8 mouse cellular contexts compared by ENCODE assay signal in genomic region chr7:127209851-127210250, GRCm38 (mm10). TPM values are rescaled to one million over a fixed set of nuclear protein-coding genes. Genes with fewer than 3 reads are reported as not detected.
DNase-seq lines count a peak whose midpoint lies in the region; ATAC-seq and TF ChIP-seq lines count a peak whose summit lies in the region.

No protein-coding gene starts in this region.

- WGBS in heart, embryonic 14.5 days = 87% methylated on average over 5 of the region's 5 CpGs
- 75% methylated on average over 5 of the region's 5 CpGs for WGBS in bone marrow, adult 2 months
- 78% methylated on average over 5 of the region's 5 CpGs for WGBS in hindbrain, embryonic 12.5 days
- WGBS in midbrain, embryonic 11.5 days = 81% methylated on average over 5 of the region's 5 CpGs

- no peak for DNase-seq in heart, adult 9 months (ENCODE audit: low spot score in 2 of 2)
- DNase-seq in midbrain, embryonic 11.5 days (ENCODE audit: low spot score, missing footprints) = no peak
- no peak for DNase-seq in adrenal gland, adult (ENCODE audit: inconsistent age in 2 of 2, low spot score in 1 of 2)
- DNase-seq in kidney, postnatal 4 days = no peak
- no peak for DNase-seq in left cerebral cortex, postnatal 10 days (ENCODE audit: extremely low spot score in 1 of 2, low spot score in 2 of 2)

- peak overlapping the region in 1 of 2 experiments; percentile 82; a peak in 2 of 4 replicates for H3K27ac ChIP-seq in heart, embryonic 14.5 days (replicated peaks in 1 of 2; ENCODE audit: control insufficient read depth in 1 of 2, insufficient read depth in 1 of 2, low read depth in 2 of 2, low read length in 2 of 2)
- H3K27ac ChIP-seq in bone marrow, adult 2 months (ENCODE audit: control insufficient read depth, insufficient read depth, low read depth, low read length, poor library complexity) = peak overlapping the region; percentile 60
- no peak overlapping the region for H3K27ac ChIP-seq in hindbrain, embryonic 12.5 days
- no peak overlapping the region for H3K27ac ChIP-seq in midbrain, embryonic 11.5 days (ENCODE audit: low read depth, low read length)

- H3K27me3 ChIP-seq in heart, embryonic 14.5 days (ENCODE audit: control insufficient read depth, insufficient read depth, low read length) = no peaks in the 10 kb centered on the region
- peaks cover 16% of the 10 kb centered on the region for H3K27me3 ChIP-seq in hindbrain, embryonic 12.5 days
- H3K27me3 ChIP-seq in midbrain, embryonic 11.5 days (ENCODE audit: control insufficient read depth, insufficient read depth, low read length) = peaks cover 11% of the 10 kb centered on the region; the same call in 1 of the 2 replicates

- no peak overlapping the region for H3K4me3 ChIP-seq in heart, embryonic 14.5 days (ENCODE audit: control insufficient read depth in 1 of 2, insufficient read depth in 1 of 2, low read depth in 1 of 2, low read length in 2 of 2)
- no peak overlapping the region for H3K4me3 ChIP-seq in bone marrow, adult 2 months (replicated peaks; ENCODE audit: control insufficient read depth, low read depth, low read length)
- no peak overlapping the region for H3K4me3 ChIP-seq in hindbrain, embryonic 12.5 days
- no peak overlapping the region for H3K4me3 ChIP-seq in midbrain, embryonic 11.5 days (ENCODE audit: low read depth, low read length)

- no peaks in the 10 kb centered on the region for H3K9me3 ChIP-seq in heart, embryonic 14.5 days (ENCODE audit: control insufficient read depth, low read length)
- H3K9me3 ChIP-seq in hindbrain, embryonic 12.5 days (replicated peaks) = no peaks in the 10 kb centered on the region
- no peaks in the 10 kb centered on the region for H3K9me3 ChIP-seq in midbrain, embryonic 11.5 days (ENCODE audit: control insufficient read depth, low read length)

- H3K9ac ChIP-seq in heart, embryonic 14.5 days (ENCODE audit: low read length) = peak overlapping the region; percentile 64
- no peak overlapping the region for H3K9ac ChIP-seq in hindbrain, embryonic 12.5 days
- no peak overlapping the region for H3K9ac ChIP-seq in midbrain, embryonic 11.5 days (ENCODE audit: low read length)

- no peak for ATAC-seq in heart, embryonic 14.5 days (ENCODE audit: insufficient number of reproducible peaks, insufficient read depth, low FRiP score, low read depth)
- ATAC-seq in hindbrain, embryonic 12.5 days (ENCODE audit: low FRiP score) = no peak
- ATAC-seq in midbrain, embryonic 11.5 days (ENCODE audit: low FRiP score) = no peak

- H3K4me1 ChIP-seq in heart, embryonic 14.5 days (ENCODE audit: control insufficient read depth in 2 of 2, insufficient read depth in 2 of 2, low read length in 2 of 2) = peaks cover 12 to 39% of the 10 kb centered on the region in 2 experiments
- peaks cover 2% of the 10 kb centered on the region; the same call in 1 of the 2 replicates for H3K4me1 ChIP-seq in bone marrow, adult 2 months (ENCODE audit: control insufficient read depth, insufficient read depth, low read length)
- H3K4me1 ChIP-seq in hindbrain, embryonic 12.5 days = peaks cover 32% of the 10 kb centered on the region
- H3K4me1 ChIP-seq in midbrain, embryonic 11.5 days (ENCODE audit: control insufficient read depth, insufficient read depth, low read length) = peaks cover 10% of the 10 kb centered on the region

- no peak for TF ChIP-seq POLR2A in bone marrow, adult 2 months (IDR thresholded peaks at IDR 0.05; ENCODE audit: borderline replicate concordance, control insufficient read depth, low read depth, low read length)

- TF ChIP-seq CTCF in bone marrow, adult 2 months (IDR thresholded peaks at IDR 0.05; ENCODE audit: control insufficient read depth, insufficient read depth, low read length) = no peak

- intact Hi-C loops in left cerebral cortex, postnatal 10 days (cut with DNase I) = no loop called here

- peaks cover 6% of the 10 kb centered on the region; the same call in 1 of the 2 replicates for H3K36me3 ChIP-seq in heart, embryonic 14.5 days (ENCODE audit: control insufficient read depth, insufficient read depth, low read length)
- peaks cover 6% of the 10 kb centered on the region for H3K36me3 ChIP-seq in hindbrain, embryonic 12.5 days
- no peaks in the 10 kb centered on the region for H3K36me3 ChIP-seq in midbrain, embryonic 11.5 days (ENCODE audit: control insufficient read depth, insufficient read depth, low read length)

- H3K4me2 ChIP-seq in heart, embryonic 14.5 days (ENCODE audit: low read length) = peak overlapping the region; percentile 76
- H3K4me2 ChIP-seq in hindbrain, embryonic 12.5 days (replicated peaks) = peak overlapping the region; percentile 61
- H3K4me2 ChIP-seq in midbrain, embryonic 11.5 days = peak overlapping the region; percentile 82; the same call in 1 of the 2 replicates

RNA-seq across cellular contexts. Expression of gene Mylpf, which starts 1.2 kb away (rescaled TPM):
- polyA plus RNA-seq in heart, embryonic 14.5 days (2014; fragmentation: Nextera tagmentation; extraction: Ambion mirVana) = 11.7 and 14.9 TPM in 2 replicates
- polyA plus RNA-seq in bone marrow, adult 2 months (2011; ENCODE audit: insufficient read depth, insufficient read length, low replicate concordance, missing spikeins) = 32.2 and 126 TPM in 2 replicates
- polyA plus RNA-seq in hindbrain, embryonic 12.5 days (2016; fragmentation: Nextera tagmentation; extraction: Ambion mirVana) = 19.5 and 46.1 TPM in 2 replicates
- 11.7 and 13.2 TPM in 2 replicates for polyA plus RNA-seq in midbrain, embryonic 11.5 days (2014; fragmentation: Nextera tagmentation; extraction: Ambion mirVana)
- 1 to 10 TPM in 1 of 2 experiments, not detected in 1; 1.2 TPM for total RNA-seq in left cerebral cortex, postnatal 10 days (2021)

RNA-seq across cellular contexts. Expression of gene Tbc1d10b, which starts 1.6 kb away (rescaled TPM):
- 20.2 and 21.2 TPM in 2 replicates for polyA plus RNA-seq in heart, embryonic 14.5 days (2014; fragmentation: Nextera tagmentation; extraction: Ambion mirVana)
- 53.6 and 84.9 TPM in 2 replicates for polyA plus RNA-seq in bone marrow, adult 2 months (2011; ENCODE audit: insufficient read depth, insufficient read length, low replicate concordance, missing spikeins)
- polyA plus RNA-seq in hindbrain, embryonic 12.5 days (2016; fragmentation: Nextera tagmentation; extraction: Ambion mirVana) = 46.5 and 47.2 TPM in 2 replicates
- polyA plus RNA-seq in midbrain, embryonic 11.5 days (2014; fragmentation: Nextera tagmentation; extraction: Ambion mirVana) = 16.9 and 19.3 TPM in 2 replicates
- 10 to 100 TPM; 85.6 to 88.0 TPM for total RNA-seq in left cerebral cortex, postnatal 10 days (2021)

RNA-seq across cellular contexts. Expression of gene Cd2bp2, which starts 14.0 kb away (rescaled TPM):
- 33.7 and 34.8 TPM in 2 replicates for polyA plus RNA-seq in heart, embryonic 14.5 days (2014; fragmentation: Nextera tagmentation; extraction: Ambion mirVana)
- polyA plus RNA-seq in bone marrow, adult 2 months (2011; ENCODE audit: insufficient read depth, insufficient read length, low replicate concordance, missing spikeins) = 46.6 and 64.1 TPM in 2 replicates
- 86.2 and 92.9 TPM in 2 replicates for polyA plus RNA-seq in hindbrain, embryonic 12.5 days (2016; fragmentation: Nextera tagmentation; extraction: Ambion mirVana)
- 85.3 and 88.0 TPM in 2 replicates for polyA plus RNA-seq in midbrain, embryonic 11.5 days (2014; fragmentation: Nextera tagmentation; extraction: Ambion mirVana)
- 10 to 100 TPM; 74.0 to 75.8 TPM for total RNA-seq in left cerebral cortex, postnatal 10 days (2021)

RNA-seq across cellular contexts. Expression of gene Zfp553, which starts 23.0 kb away (rescaled TPM):
- polyA plus RNA-seq in heart, embryonic 14.5 days (2014; fragmentation: Nextera tagmentation; extraction: Ambion mirVana) = 9.9 and 11.4 TPM in 2 replicates
- polyA plus RNA-seq in bone marrow, adult 2 months (2011; ENCODE audit: insufficient read depth, insufficient read length, low replicate concordance, missing spikeins) = 2.6 and 6.6 TPM in 2 replicates
- 61.3 and 67.9 TPM in 2 replicates for polyA plus RNA-seq in hindbrain, embryonic 12.5 days (2016; fragmentation: Nextera tagmentation; extraction: Ambion mirVana)
- polyA plus RNA-seq in midbrain, embryonic 11.5 days (2014; fragmentation: Nextera tagmentation; extraction: Ambion mirVana) = 30.3 and 32.4 TPM in 2 replicates
- 10 to 100 TPM; 16.6 to 18.4 TPM for total RNA-seq in left cerebral cortex, postnatal 10 days (2021)

RNA-seq across cellular contexts. Expression of gene Sept1, which starts 23.1 kb away (rescaled TPM):
- 22.2 and 25.3 TPM in 2 replicates for polyA plus RNA-seq in heart, embryonic 14.5 days (2014; fragmentation: Nextera tagmentation; extraction: Ambion mirVana)
- polyA plus RNA-seq in bone marrow, adult 2 months (2011; ENCODE audit: insufficient read depth, insufficient read length, low replicate concordance, missing spikeins) = 76.8 and 153 TPM in 2 replicates
- polyA plus RNA-seq in hindbrain, embryonic 12.5 days (2016; fragmentation: Nextera tagmentation; extraction: Ambion mirVana) = 32.7 and 33.2 TPM in 2 replicates
- polyA plus RNA-seq in midbrain, embryonic 11.5 days (2014; fragmentation: Nextera tagmentation; extraction: Ambion mirVana) = 24.6 and 29.8 TPM in 2 replicates
- total RNA-seq in left cerebral cortex, postnatal 10 days (2021) = 1 to 10 TPM; 6.0 to 6.1 TPM
